Mouse (Mus musculus) ovary, postnatal 36 days (tissue): Measurements from ENCODE around the gene Msh4.
"Not testable (repeated sequence)": the region's sequence is repeated elsewhere in the genome, so short reads cannot be mapped to it uniquely, and the experiment has no call there.

ENCODE experiments used
- DNase-seq: peaks from one replicate; pipeline ENCODE4 v3.0.0; 2022; ENCODE audit warnings: low spot score, mixed read lengths

Msh4 gene

GRCm38 (mm10) chr3:153849368-153850015 lies 56.4 kb downstream of the Msh4 start:
- no peak for DNase-seq

- DNase-seq = no peak
Measured at GRCm38 (mm10) chr3:153847207-153847733, 58.7 kb downstream of the Msh4 start.

DNA sequence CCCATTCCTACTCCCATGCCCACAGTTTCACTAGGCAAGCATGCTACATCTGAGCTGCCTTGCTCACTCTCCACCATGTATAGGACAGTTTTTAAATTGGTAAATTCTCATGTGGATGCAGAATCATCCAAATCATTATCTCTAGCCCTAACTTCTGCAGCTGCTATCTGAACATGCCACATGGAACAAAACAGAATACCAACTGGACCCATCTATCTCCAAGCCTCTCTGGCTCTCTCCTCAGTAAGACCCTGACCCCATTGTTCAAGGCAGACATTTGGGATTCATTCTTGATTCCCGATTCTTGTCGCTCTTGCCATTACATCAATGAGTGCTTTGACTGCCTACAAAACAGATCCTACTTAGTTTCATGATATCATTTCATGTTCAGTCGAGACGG lies 59.8 kb downstream of the Msh4 start:
- no peak for DNase-seq

- no peak for DNase-seq
Measured at GRCm38 (mm10) chr3:153845500-153845899, 60.4 kb downstream of the Msh4 start.

- no peak for DNase-seq
Measured at GRCm38 (mm10) chr3:153844757-153845156, 61.2 kb downstream of the Msh4 start.

- DNase-seq = no peak
Measured at GRCm38 (mm10) chr3:153844030-153844429, 61.9 kb downstream of the Msh4 start, which contains the start of gene Asb17. Asb17 (plus strand) TSS chr3:153844209.

DNA sequence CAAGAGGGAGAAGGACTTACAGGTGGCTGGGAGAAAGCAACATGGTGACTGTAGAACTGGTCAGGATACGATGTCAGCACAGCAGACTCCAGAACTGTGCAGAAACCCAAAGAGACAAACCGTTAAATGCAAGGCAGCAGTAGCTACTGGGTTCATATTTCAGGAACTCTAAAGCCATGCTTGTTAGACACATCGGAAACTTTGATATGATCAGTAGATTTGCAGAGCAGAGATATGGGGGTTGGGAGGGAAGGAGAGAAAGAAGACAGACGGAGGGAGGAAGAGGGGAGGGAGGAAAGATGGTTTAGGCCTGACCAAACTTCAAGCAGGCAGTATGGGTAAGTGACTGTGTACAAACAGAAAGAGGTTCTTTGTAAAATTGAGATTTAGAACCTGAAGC lies 68.3 kb downstream of the Msh4 start:
- DNase-seq = no peak

DNA sequence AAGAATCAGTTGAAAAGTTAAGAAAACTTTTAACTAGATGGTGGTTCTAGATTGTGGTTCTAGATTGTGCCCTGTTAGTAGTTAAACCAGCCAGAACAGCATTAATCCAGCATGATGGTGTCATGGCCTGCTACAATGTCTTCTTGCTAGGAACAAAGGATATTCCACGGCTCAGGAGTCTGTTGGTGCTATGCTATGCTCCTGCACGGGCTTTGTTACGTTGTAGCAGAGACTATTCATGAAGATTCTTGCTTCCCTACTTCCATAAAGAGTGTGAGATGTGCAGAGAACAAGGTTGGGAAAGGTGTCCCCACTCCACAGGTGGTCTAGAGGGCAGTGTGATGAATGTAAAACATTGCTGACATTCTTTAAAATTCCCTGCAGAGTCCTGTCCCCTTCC lies 69.6 kb downstream of the Msh4 start:
- no peak for DNase-seq

DNA sequence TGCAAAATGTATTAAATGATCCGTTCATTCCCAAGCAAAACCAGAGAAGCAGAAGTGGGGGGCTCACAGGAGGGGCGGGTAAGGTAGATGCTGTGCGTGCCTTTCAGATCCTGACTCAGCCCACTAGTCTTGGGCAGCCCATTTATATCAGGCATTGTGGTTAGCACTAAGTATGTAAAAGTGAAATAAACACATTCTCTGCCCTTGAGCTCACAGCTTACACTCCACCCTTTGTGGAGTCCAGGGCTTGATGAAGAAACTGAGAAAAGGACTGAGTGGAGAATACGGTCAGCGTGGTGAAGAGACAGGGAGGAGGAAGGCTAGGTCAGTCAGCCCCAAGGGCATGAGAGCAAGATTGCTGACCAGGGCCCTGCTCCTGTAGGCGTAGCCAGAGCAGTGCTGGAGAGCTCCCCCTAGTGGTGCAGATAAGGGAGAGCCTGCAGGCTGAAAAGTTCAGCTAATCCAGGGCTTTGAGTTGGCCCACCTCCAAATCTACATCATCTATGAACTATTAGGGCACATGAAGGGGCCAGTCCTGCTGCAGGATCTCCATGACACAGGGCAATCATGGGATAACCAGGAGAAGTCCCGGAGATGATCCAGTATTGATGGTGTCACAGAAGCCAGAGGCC lies 70.4 kb downstream of the Msh4 start:
- DNase-seq = peak; percentile 55

DNA sequence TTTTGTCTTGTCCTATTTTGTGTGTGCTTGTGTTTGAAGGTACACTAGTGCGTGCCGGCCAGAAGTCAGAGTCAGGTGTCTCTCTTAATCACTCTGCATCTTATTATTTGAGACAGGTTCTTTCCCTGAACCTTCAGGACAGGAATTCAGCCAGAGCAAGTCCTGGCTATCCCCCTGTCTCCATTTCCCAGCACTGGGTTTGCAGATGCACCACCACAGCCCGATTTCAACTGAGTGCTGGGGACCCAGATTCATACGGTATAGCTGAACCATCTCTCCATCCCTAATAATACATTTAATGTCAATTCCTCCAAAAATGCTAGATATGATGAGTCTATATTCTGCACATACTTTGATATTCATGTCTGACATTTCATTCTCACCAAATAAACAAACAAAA lies 71.9 kb downstream of the Msh4 start:
- no peak for DNase-seq

DNA sequence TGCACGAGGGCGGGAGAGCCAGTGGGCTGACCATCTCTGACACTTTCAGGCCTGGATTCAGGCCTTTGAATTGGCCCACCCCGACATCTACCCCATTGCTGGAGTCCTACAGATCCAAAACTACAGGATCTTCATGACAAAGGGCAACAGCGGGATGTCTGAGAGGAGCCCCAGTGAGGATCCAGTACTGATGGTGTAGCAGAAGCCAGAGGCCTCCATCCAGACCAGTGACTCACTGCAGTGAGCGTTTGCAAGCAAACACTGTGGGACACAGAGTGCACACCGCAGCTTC lies 73.3 kb downstream of the Msh4 start:
- no peak for DNase-seq

- DNase-seq = no peak
Measured at GRCm38 (mm10) chr3:153831873-153832653, 73.9 kb downstream of the Msh4 start.

GRCm38 (mm10) chr3:153831014-153831872 lies 74.7 kb downstream of the Msh4 start:
- no peak for DNase-seq

DNA sequence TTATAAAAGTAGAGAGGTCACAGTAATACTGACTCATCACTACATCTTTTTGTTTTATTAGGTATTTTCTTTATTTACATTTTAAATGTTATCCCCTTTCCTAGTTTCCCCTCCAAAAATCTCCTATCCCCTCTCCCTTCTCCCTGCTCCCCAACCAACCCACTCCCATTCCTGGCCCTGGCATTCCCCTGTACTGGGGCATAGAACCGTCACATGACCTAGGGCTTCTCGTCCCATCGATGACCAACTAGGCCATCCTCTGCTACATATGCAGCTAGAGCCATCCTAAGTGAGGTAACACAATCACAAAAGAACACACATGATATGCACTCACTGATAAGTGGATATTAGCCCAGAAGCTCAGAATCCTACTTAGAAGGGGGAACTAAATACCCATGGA lies 76.2 kb downstream of the Msh4 start:
- not testable (repeated sequence) for DNase-seq

- DNase-seq = no peak
Measured at GRCm38 (mm10) chr3:153826616-153827015, 79.3 kb downstream of the Msh4 start.

DNA sequence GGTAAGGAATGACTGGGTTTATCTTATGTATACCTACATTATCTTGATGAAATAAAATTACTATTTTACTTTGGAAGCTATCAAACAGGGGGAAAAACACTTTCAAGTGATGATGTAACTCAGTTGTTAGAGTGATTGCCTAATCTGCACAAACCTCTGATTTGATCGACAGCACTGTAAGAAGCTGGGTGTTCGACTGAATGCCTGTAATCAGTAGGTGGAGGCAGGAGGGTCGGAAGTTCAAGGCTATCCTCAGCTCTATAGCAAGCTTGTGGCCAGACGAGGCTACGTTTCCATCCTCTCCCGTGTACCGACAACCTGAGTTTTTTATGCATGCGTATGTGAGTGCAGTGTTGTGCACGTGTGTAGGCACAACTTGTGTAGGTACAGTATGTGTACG lies 80.7 kb downstream of the Msh4 start:
- no peak for DNase-seq

- DNase-seq = no peak
Measured at GRCm38 (mm10) chr3:153823671-153824515, 82.0 kb downstream of the Msh4 start.

GRCm38 (mm10) chr3:153819438-153819837 lies 86.5 kb downstream of the Msh4 start:
- no peak for DNase-seq

DNA sequence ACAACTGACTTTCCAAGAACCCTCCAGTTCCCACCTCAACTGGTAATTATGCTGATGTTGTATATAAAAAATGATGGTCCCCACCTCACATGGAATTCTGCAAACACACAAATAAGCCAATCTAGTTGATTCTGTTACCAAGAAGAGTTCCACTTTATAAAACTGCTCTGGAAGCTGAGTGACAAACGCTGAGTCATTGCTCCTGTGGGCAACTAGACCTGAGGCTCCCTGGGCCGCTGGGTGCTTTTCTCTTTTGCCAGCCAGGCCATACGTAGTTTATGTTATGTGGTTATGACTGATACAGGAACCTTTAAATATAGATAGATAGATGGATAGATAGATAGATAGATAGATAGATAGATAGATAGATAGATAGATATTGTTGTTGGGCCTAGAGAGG lies 87.2 kb downstream of the Msh4 start:
- DNase-seq = no peak

DNA sequence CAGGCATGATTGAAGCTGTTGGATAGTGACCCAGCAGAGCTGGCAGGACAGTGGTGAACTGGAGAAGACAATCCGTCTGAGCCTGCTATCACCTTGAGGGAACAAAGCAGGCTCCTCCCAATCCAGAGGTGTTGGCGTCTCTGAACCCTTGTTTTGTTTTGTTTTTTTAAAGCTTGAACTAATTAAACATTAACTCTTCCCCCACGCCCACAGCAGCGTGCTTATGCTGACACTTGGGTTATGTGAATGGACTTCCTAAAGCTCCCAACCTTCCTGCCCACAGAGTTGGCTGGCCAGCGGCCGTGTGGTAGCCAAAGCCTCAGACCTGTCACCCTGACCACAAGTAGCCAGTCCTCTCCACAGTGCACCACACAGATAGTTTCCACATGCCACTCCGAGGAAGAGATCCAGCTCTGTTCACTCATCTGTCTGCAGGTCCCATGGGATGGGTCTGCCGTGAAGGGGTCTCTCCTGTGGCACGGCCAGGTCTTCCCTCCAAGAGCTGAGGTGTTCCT lies 88.5 kb downstream of the Msh4 start:
- no peak for DNase-seq

- DNase-seq = no peak
Measured at GRCm38 (mm10) chr3:153814026-153814425, 91.9 kb downstream of the Msh4 start.
